Mouse (Mus musculus) T-cell, adult 2 months (primary cell): Measurements from ENCODE around the gene Vmn1r16.
"Not testable (repeated sequence)": the region's sequence is repeated elsewhere in the genome, so short reads cannot be mapped to it uniquely, and the experiment has no call there.

Source experiments
- DNase-seq: peaks from one replicate; pipeline ENCODE4 v3.0.0; 2022; ENCODE audit warnings: low spot score

The Vmn1r16 gene

GRCm38 (mm10) chr6:57329394-57329793, at the start of gene Vmn1r16:
TSS of gene Vmn1r16 (minus strand) at chr6:57329494.
- no peak for DNase-seq

GRCm38 (mm10) chr6:57367496-57367895, 38.2 kb upstream of the Vmn1r16 start:
- DNase-seq, result no peak

- not testable (repeated sequence) for DNase-seq
These were observed 36.6 kb upstream of the Vmn1r16 start for GRCm38 (mm10) chr6:57365866-57366265.

- no peak for DNase-seq
These were observed 34.3 kb upstream of the Vmn1r16 start, which contains the start of gene Vmn1r17 for GRCm38 (mm10) chr6:57363627-57364026. TSS of gene Vmn1r17 (minus strand) at chr6:57363727.

GRCm38 (mm10) chr6:57356864-57357263, 27.6 kb upstream of the Vmn1r16 start:
- no peak for DNase-seq

- no peak for DNase-seq
These were observed 3.1 kb downstream of the Vmn1r16 start for GRCm38 (mm10) chr6:57326176-57326575.

GRCm38 (mm10) chr6:57278952-57279351, 50.3 kb downstream of the Vmn1r16 start:
- no peak for DNase-seq

- DNase-seq, result peak; percentile 3
These were observed 56.8 kb downstream of the Vmn1r16 start for GRCm38 (mm10) chr6:57272517-57272916.

- no peak for DNase-seq
These were observed 57.4 kb downstream of the Vmn1r16 start for GRCm38 (mm10) chr6:57271881-57272280.
